Mouse (Mus musculus) CH12.LX (cell line): ENCODE data around the gene Snw1.
A peak's percentile ranks its signal among the peaks of the same experiment; 100 is the strongest.

ENCODE experiments used
- MYC ChIP-seq: IDR thresholded peaks from 2 replicates; pipeline ENCODE4 v1.6.1; 2011; ENCODE audit warnings: low read depth, mild to moderate bottlenecking, improper control_type of control experiment, low read length
- POLR2A ChIP-seq: IDR thresholded peaks from 2 replicates; pipeline ENCODE4 v1.6.1; 2011; ENCODE audit warnings: low read depth, mild to moderate bottlenecking, improper control_type of control experiment, low read length

- TF ChIP-seq POLR2A (no peak), MYC (peak; percentile 94)
Measured at GRCm38 (mm10) chr12:87416690-87417089, 55.4 kb downstream of the Snw1 start.
